Mouse (Mus musculus) small intestine, adult 2 months (tissue): ENCODE measurements around the gene 4930556J24Rik.

ENCODE experiments used
- CTCF ChIP-seq: fragments of 200-500 bp; IDR thresholded peaks from 2 replicates; pipeline ENCODE4 v1.5.1; 2012; ENCODE audit warnings: low read depth, mild to moderate bottlenecking, control low read depth, inconsistent platforms, low read length, moderate library complexity, mixed read lengths; ENCODE audit not compliant: insufficient replicate concordance, insufficient read length; ENCODE audit errors: extremely low read depth
- POLR2A ChIP-seq: fragments of 200-500 bp; IDR thresholded peaks from 2 replicates; pipeline ENCODE4 v1.6.1; 2012; ENCODE audit warnings: low read depth, mild to moderate bottlenecking, control low read depth, inconsistent platforms, low read length, moderate library complexity

- TF ChIP-seq CTCF = no peak
- TF ChIP-seq POLR2A = no peak
These were observed 35.2 kb downstream of the 4930556J24Rik start for GRCm38 (mm10) chr11:3941371-3941770.
